Mouse (Mus musculus): ENCODE measurements around the gene Fgfr2.

GRCm38 (mm10) chr7:131265851-131266250 lies 1857.3 kb downstream of the Fgfr2 start:
- TF ChIP-seq USF1 (IDR thresholded peaks at IDR 0.05; ENCODE audit: low read depth) (no peak), POLR2A (IDR thresholded peaks at IDR 0.05; ENCODE audit: insufficient read length, low read depth) (no peak), E2F4 (IDR thresholded peaks at IDR 0.05; ENCODE audit: insufficient read depth) (no peak), POLR2AphosphoS2 (IDR thresholded peaks at IDR 0.05; ENCODE audit: insufficient read length, low read depth) (no peak), TCF12 (IDR thresholded peaks at IDR 0.05; ENCODE audit: insufficient read depth, poor library complexity, severe bottlenecking) (no peak), MYOG (IDR thresholded peaks at IDR 0.05; ENCODE audit: control insufficient read depth in 1 of 3, insufficient read depth in 1 of 3, insufficient read length in 2 of 3, low read depth in 2 of 3) (no peak), MYOD1 (IDR thresholded peaks at IDR 0.05; ENCODE audit: control insufficient read depth in 1 of 3, insufficient read length in 2 of 3, low read depth in 2 of 3) (no peak), REST (IDR thresholded peaks at IDR 0.05; ENCODE audit: insufficient read depth, insufficient read length) (no peak), MAX (IDR thresholded peaks at IDR 0.05; ENCODE audit: low read depth) (no peak), CEBPB (IDR thresholded peaks at IDR 0.05; ENCODE audit: insufficient read depth, poor library complexity, severe bottlenecking) (no peak), SRF (IDR thresholded peaks at IDR 0.05; ENCODE audit: control insufficient read depth, insufficient read length, low read depth) (no peak)
